In genomic region chr19:22326813-22327212, GRCm38 (mm10) we compare ENCODE assay signal across 20 mouse cellular contexts.
"Had no signal": no experiment of that assay in that cellular context is flagged by ENCODE, and none has a peak within 500 bp of the region (broad histone marks: within the 10 kb centered on the region; RNA-seq: fewer than 3 reads in every experiment).

No protein-coding gene starts in this region.

- DNase-seq: kidney, postnatal 25 days; layer of hippocampus, adult 9-11 months; liver, embryonic 13.5 days; lung, adult 2 months; right cerebral cortex, adult 18-20 months; right cerebral cortex, postnatal 14 days; right cerebral cortex, postnatal 4 days; thymus, adult 2 months; thymus, postnatal 14 days; thymus, postnatal 4 days had no signal

- H3K27ac ChIP-seq: kidney, postnatal 0 days; layer of hippocampus, adult 2 months; limb, embryonic 13.5 days; liver, embryonic 13.5 days; midbrain, embryonic 10.5 days; midbrain, embryonic 13.5 days; neural tube, embryonic 12.5 days; neural tube, embryonic 15.5 days; stomach, postnatal 0 days had no signal

- H3K4me3 ChIP-seq: layer of hippocampus, adult 2 months; limb, embryonic 13.5 days; liver, embryonic 13.5 days; megakaryocyte, embryonic 14.5 days; midbrain, embryonic 10.5 days; midbrain, embryonic 13.5 days; neural tube, embryonic 12.5 days; neural tube, embryonic 15.5 days had no signal

- H3K4me2 ChIP-seq: limb, embryonic 13.5 days; liver, embryonic 13.5 days; midbrain, embryonic 13.5 days; neural tube, embryonic 12.5 days; neural tube, embryonic 15.5 days had no signal

- H3K9me3 ChIP-seq: limb, embryonic 13.5 days; liver, embryonic 13.5 days; megakaryocyte, embryonic 14.5 days; midbrain, embryonic 10.5 days; midbrain, embryonic 13.5 days; neural tube, embryonic 12.5 days; neural tube, embryonic 15.5 days had no signal

- H3K27me3 ChIP-seq: limb, embryonic 13.5 days; liver, embryonic 13.5 days; megakaryocyte, embryonic 14.5 days; midbrain, embryonic 13.5 days; neural tube, embryonic 12.5 days; neural tube, embryonic 15.5 days had no signal

- H3K9ac ChIP-seq: limb, embryonic 13.5 days; liver, embryonic 13.5 days; midbrain, embryonic 13.5 days; neural tube, embryonic 12.5 days; neural tube, embryonic 15.5 days had no signal

- ATAC-seq: lung, postnatal 0 days; midbrain, embryonic 13.5 days had no signal

- H3K4me1 ChIP-seq: limb, embryonic 13.5 days; liver, embryonic 13.5 days; megakaryocyte, embryonic 14.5 days; midbrain, embryonic 10.5 days; midbrain, embryonic 13.5 days; neural tube, embryonic 12.5 days; neural tube, embryonic 15.5 days had no signal

- H3K36me3 ChIP-seq: limb, embryonic 13.5 days; liver, embryonic 13.5 days; midbrain, embryonic 10.5 days; midbrain, embryonic 13.5 days; neural tube, embryonic 12.5 days; neural tube, embryonic 15.5 days had no signal
